Mouse (Mus musculus) stomach, postnatal 0 days (tissue): ENCODE measurements around the gene Calu.
"Not testable (repeated sequence)": the region's sequence is repeated elsewhere in the genome, so short reads cannot be mapped to it uniquely, and the experiment has no call there.

ENCODE experiments used
- CTCF ChIP-seq: IDR thresholded peaks from 2 replicates; pipeline ENCODE4 v1.5.1; 2016; ENCODE audit warnings: antibody characterized with exemption, low read depth, mild to moderate bottlenecking, moderate library complexity
- EP300 ChIP-seq: optimal IDR thresholded peaks from 2 replicates; pipeline ENCODE3; 2016; ENCODE audit warnings: antibody characterized with exemption

GRCm38 (mm10) chr6:29346512-29346911 is 1.4 kb upstream of the Calu start:
- not testable (repeated sequence) for TF ChIP-seq EP300, CTCF
